Mouse (Mus musculus) spleen, adult 2 months (tissue): ENCODE results near the gene Sycp2l.
"Not testable (repeated sequence)": the region's sequence is repeated elsewhere in the genome, so short reads cannot be mapped to it uniquely, and the experiment has no call there.

Experiments used
- CTCF ChIP-seq: fragments of 200-500 bp; IDR thresholded peaks from 2 replicates; pipeline ENCODE4 v1.5.1; 2011; ENCODE audit warnings: mild to moderate bottlenecking, inconsistent platforms; ENCODE audit not compliant: insufficient read depth, insufficient read length, insufficient replicate concordance; ENCODE audit errors: extremely low read depth
- POLR2A ChIP-seq: fragments of 200-500 bp; IDR thresholded peaks from 2 replicates; pipeline ENCODE4 v1.6.1; 2011; ENCODE audit warnings: low read depth, low read length, inconsistent platforms

- not testable (repeated sequence) for TF ChIP-seq POLR2A, CTCF
Measured at GRCm38 (mm10) chr13:41205568-41205967, 91.5 kb downstream of the Sycp2l start.
